Mouse (Mus musculus) midbrain, embryonic 15.5 days (tissue): ENCODE results near the gene Map4k5. TPM values are rescaled to one million over a fixed set of nuclear protein-coding genes. Genes with fewer than 3 reads are reported as not detected.

Experiments
- ATAC-seq: fragments of 200-750 bp; cut with Nextera tagmentation; replicated peaks from 2 replicates; pipeline ENCODE4 v1.8.0; 2017; ENCODE audit warnings: moderate TSS enrichment
- H3K27ac ChIP-seq: fragments of 300-500 bp; sonication (generic); 2 replicates; pipeline ENCODE4 v1.5.1; 2015; ENCODE audit warnings: mild to moderate bottlenecking, inconsistent platforms
- H3K27me3 ChIP-seq: fragments of 300-500 bp; sonication (generic); replicated peaks from 2 replicates; pipeline ENCODE4 v1.6.1; 2015; ENCODE audit warnings: inconsistent platforms
- H3K36me3 ChIP-seq: fragments of 300-500 bp; sonication (generic); replicated peaks from 2 replicates; pipeline ENCODE4 v1.6.1; 2015; ENCODE audit warnings: inconsistent platforms
- H3K4me1 ChIP-seq: fragments of 300-500 bp; sonication (generic); 2 replicates; pipeline ENCODE4 v1.6.1; 2015; ENCODE audit warnings: inconsistent platforms
- H3K4me2 ChIP-seq: fragments of 300-500 bp; sonication (generic); 2 replicates; pipeline ENCODE4 v1.6.1; 2015; ENCODE audit warnings: inconsistent platforms, mild to moderate bottlenecking, moderate library complexity
- H3K4me3 ChIP-seq: fragments of 300-500 bp; sonication (generic); 2 replicates; pipeline ENCODE4 v1.5.1; 2015; ENCODE audit warnings: mild to moderate bottlenecking, inconsistent platforms
- H3K9ac ChIP-seq: fragments of 300-500 bp; sonication (generic); 2 replicates; pipeline ENCODE4 v1.6.1; 2015; ENCODE audit warnings: mild to moderate bottlenecking, inconsistent platforms
- H3K9me3 ChIP-seq: fragments of 300-500 bp; sonication (generic); 2 replicates; pipeline ENCODE4 v1.6.1; 2016; ENCODE audit warnings: inconsistent platforms
- WGBS: fragments of 180-500 bp; shearing (Covaris S2); methylation state at CpG from one replicate; pipeline ENCODE4 v1.1.7; 2015; ENCODE audit warnings: mixed read lengths; 5-methylcytosine and 5-hydroxymethylcytosine counted together
- polyA plus RNA-seq: library from polyadenylated mRNA; unstranded; fragments of >200 nt; fragmentation: Nextera tagmentation; extraction: Ambion mirVana; gene quantifications from 2 replicates; pipeline ENCODE4 v1.2.1, GENCODE M21; 2015

Gene Map4k5
- polyA plus RNA-seq, 1 experiment from 2014 or later = 31.6 TPM

DNA sequence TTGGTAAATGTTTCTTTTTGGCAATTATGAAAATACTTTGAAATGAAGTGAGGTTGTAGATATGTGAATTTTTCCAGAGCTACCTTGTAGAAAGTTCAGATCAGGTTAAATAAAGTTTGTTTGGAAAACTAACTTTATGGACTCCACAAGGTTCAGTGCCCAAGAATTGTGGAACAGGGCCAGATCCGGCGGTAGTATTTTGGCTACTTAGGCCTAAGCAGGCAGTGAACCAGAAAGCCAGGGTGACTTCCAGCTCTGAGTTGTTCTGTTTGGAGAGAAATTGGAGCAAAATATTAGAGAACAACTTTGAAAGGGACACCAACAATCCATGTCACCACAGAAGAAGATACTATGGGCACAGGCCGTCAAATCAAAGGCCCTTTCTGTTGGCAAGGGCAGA, 96.7 kb downstream of the Map4k5 start:
- Histone ChIP-seq H3K27me3 (no peaks in the 10 kb centered on the region), H3K4me3 (no peak overlapping the region), H3K4me1 (peaks cover 3% of the 10 kb centered on the region), H3K9me3 (no peaks in the 10 kb centered on the region), H3K9ac (no peak overlapping the region), H3K4me2 (no peak overlapping the region), H3K36me3 (no peaks in the 10 kb centered on the region), H3K27ac (no peak overlapping the region)
- WGBS = 89% methylated on average over 3 of the region's 3 CpGs
- ATAC-seq = no peak

DNA sequence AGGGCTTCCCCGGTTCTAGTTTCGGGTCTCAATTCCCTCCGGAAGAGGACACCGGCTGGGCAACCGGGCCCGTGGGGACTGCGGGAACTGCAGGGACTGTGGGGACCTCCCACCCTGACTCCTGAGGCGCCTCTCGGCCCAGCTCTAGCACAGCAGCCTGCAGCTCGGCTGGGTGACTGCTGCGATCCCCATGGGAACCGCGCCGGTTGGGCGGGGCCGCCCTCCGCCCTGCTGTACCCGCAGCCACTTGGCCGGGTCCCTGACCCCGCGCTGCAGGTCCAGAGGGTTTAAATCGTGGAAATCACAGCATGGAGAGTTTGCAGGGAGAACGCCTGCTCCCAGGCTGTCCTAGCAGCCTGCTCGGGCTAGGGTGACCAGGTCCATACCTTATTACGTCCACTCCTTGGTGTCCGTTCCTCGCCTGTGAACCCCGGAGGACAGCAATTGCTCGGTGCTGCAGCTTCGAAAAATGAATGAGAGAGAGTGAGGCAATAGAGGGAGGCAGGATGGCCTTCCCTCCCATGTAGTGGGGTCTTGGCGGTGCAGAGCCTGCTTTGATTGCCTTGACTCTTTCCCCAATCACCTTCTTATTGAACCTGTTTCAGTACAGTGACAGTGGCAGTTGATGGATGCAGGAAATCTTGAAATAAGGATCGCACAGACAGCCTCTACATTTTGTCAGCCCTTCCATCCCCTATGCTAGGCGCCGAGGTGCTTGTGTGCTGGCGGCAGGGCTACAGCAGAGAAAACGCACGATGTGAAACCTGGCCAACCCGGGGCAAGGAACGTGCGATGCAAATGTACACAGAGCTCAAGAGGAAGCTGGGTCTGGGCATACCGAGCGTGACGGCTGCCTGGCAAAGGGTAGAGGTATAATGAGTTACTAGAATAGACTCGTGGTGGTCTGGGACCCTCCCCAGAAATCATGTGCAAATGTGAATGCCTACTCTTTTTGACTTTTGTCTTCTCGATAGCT, 102.2 kb downstream of the Map4k5 start, which contains the start of gene Cdkl1:
TSS of gene Cdkl1 (minus strand) at position 738 of the 976 bp plus-strand sequence.
- H3K4me2 ChIP-seq = peak within 1 kb of the TSS; percentile 89
- no peaks in the 10 kb centered on the region for H3K9me3 ChIP-seq
- no peaks in the 10 kb centered on the region for H3K27me3 ChIP-seq
- WGBS = 1% methylated on average over 45 of the region's 45 CpGs
- H3K27ac ChIP-seq = peak within 1 kb of the TSS; percentile 50
- H3K9ac ChIP-seq = peak within 1 kb of the TSS; percentile 66
- H3K36me3 ChIP-seq = no peaks in the 10 kb centered on the region
- H3K4me3 ChIP-seq = peak within 1 kb of the TSS; percentile 60
- H3K4me1 ChIP-seq = peaks cover 19% of the 10 kb centered on the region
- ATAC-seq = peak; percentile 86

DNA sequence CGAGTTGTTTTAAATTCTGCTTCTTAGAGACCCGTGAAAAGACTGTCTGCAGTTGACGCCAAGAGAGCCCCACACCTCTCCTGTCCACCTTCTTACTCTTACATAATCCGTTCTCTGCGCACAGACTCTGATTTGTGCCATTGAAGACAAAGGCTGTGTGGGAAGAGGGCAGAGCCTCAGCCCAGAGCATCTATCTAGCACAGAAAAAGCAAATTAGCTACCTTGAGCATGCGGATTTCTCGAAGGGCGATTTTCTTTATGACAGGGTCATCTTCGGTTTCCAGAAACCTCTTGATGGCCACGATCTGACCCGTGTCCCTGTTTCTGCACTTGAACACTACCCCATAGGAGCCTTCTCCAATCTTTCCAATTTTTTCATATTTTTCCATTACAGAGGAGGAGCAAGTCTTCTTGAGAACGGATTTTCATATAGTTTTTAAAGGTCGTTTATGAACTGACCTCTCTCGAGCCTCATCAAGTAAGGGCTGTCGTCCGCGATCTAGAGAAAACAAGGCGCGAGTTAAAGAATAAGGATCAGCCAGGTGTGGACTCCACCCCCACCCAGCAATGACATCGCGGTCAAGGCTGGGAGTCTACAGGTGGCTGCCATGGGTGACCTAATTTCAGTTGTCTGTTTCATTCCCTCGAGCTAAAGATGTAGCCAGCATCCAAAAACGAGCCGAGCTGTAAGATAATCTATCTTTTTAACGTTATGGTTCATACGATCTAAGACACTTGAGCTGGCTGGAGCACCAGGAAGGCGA, 103.1 kb downstream of the Map4k5 start:
- WGBS = 27% methylated on average over 27 of the region's 27 CpGs
- H3K9me3 ChIP-seq = no peaks in the 10 kb centered on the region
- H3K27ac ChIP-seq = peak overlapping the region; percentile 50; the same call in 1 of the 2 replicates
- H3K27me3 ChIP-seq = no peaks in the 10 kb centered on the region
- H3K9ac ChIP-seq = peak overlapping the region; percentile 66
- H3K4me1 ChIP-seq = peaks cover 19% of the 10 kb centered on the region
- ATAC-seq = peak; percentile 13
- H3K36me3 ChIP-seq = no peaks in the 10 kb centered on the region
- peak overlapping the region; percentile 60 for H3K4me3 ChIP-seq
- peak overlapping the region; percentile 89 for H3K4me2 ChIP-seq

GRCm38 (mm10) chr12:69788380-69788779, 104.6 kb downstream of the Map4k5 start:
- no peaks in the 10 kb centered on the region for H3K36me3 ChIP-seq
- peaks cover 19% of the 10 kb centered on the region for H3K4me1 ChIP-seq
- H3K27me3 ChIP-seq = no peaks in the 10 kb centered on the region
- no peak for ATAC-seq
- H3K9ac ChIP-seq = no peak overlapping the region
- 84% methylated on average over 5 of the region's 5 CpGs for WGBS
- no peak overlapping the region for H3K27ac ChIP-seq
- no peaks in the 10 kb centered on the region for H3K9me3 ChIP-seq
- no peak overlapping the region for H3K4me3 ChIP-seq
- no peak overlapping the region for H3K4me2 ChIP-seq

- Histone ChIP-seq H3K4me3 (no peak overlapping the region), H3K27me3 (no peaks in the 10 kb centered on the region), H3K9me3 (no peaks in the 10 kb centered on the region), H3K4me1 (peaks cover 7% of the 10 kb centered on the region), H3K4me2 (no peak overlapping the region), H3K27ac (no peak overlapping the region), H3K36me3 (no peaks in the 10 kb centered on the region), H3K9ac (no peak overlapping the region)
- no peak for ATAC-seq
- 90% methylated on average over 9 of the region's 9 CpGs for WGBS
Observed at GRCm38 (mm10) chr12:69785471-69785870, 107.5 kb downstream of the Map4k5 start.

DNA sequence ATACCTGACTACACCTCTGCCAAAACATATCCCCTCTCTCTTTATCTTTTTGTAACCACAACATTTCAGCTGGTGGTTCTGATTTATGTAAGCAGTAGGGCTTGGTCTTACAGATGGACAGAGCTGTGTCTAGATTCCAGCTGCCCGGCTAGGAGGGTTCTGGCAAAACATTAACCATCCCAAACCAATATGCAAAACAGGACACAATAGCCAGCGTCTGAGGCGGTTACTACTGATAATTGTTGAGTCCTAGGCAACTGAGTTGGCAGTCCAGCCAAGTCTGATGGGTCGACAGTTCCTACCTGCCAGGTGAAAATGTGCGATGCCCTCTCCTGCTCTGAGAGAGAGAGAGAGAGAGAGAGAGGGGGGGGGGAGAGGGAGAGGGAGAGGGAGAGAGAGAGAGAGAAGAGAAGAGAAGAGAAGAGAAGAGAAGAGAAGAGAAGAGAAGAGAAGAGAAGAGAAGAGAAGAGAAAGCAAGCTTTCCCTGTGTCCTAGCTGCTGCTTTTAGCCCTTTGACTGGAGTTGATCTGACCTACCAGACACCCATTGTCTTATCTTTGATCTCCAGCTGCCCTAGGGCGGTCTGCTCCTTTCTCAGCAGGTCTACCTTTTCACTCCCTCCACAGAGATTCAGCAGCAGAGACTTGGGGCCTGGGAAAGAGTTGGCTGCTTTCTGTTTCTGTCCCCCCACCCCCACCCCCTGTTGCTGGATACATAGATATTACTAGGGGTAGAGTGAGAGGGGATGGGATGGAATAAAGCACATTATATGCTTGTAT, 109.6 kb downstream of the Map4k5 start:
- 64% methylated on average over 6 of the region's 6 CpGs for WGBS
- no peak for ATAC-seq
- Histone ChIP-seq H3K4me1 (no peaks in the 10 kb centered on the region), H3K4me3 (no peak overlapping the region), H3K9me3 (no peaks in the 10 kb centered on the region), H3K27me3 (no peaks in the 10 kb centered on the region), H3K4me2 (no peak overlapping the region), H3K27ac (no peak overlapping the region), H3K36me3 (no peaks in the 10 kb centered on the region), H3K9ac (no peak overlapping the region)

- no peak for ATAC-seq
- Histone ChIP-seq H3K27ac (no peak overlapping the region), H3K4me3 (no peak overlapping the region), H3K36me3 (no peaks in the 10 kb centered on the region), H3K9me3 (no peaks in the 10 kb centered on the region), H3K4me1 (no peaks in the 10 kb centered on the region), H3K9ac (no peak overlapping the region), H3K4me2 (no peak overlapping the region), H3K27me3 (no peaks in the 10 kb centered on the region)
- WGBS = 84% methylated on average over 10 of the region's 10 CpGs
Observed at GRCm38 (mm10) chr12:69781935-69782650, 110.9 kb downstream of the Map4k5 start.

GRCm38 (mm10) chr12:69781480-69781879, 111.5 kb downstream of the Map4k5 start:
- WGBS = 72% methylated on average over 8 of the region's 8 CpGs
- Histone ChIP-seq H3K9ac (no peak overlapping the region), H3K27me3 (no peaks in the 10 kb centered on the region), H3K4me3 (no peak overlapping the region), H3K4me2 (no peak overlapping the region), H3K36me3 (no peaks in the 10 kb centered on the region), H3K27ac (no peak overlapping the region), H3K4me1 (no peaks in the 10 kb centered on the region), H3K9me3 (no peaks in the 10 kb centered on the region)
- no peak for ATAC-seq

DNA sequence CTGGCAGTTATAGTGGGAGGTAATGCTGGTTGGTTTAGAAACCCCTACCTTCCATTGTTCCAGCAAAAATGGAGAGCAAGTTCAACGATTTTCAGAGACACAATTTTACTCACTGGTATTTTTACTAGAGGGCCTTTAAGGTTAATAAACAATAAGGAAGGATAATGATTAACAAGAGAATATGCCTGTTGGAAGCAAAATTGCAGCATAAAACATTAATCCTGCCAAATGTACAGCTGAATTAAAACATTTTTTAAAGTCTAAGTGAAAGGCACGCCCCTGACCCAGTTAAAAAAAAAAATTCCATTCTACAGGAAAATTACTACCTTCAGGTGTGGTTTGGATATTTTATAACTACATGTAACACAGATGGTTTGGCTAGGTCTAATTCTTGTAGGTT, 115.0 kb downstream of the Map4k5 start:
- Histone ChIP-seq H3K4me1 (no peaks in the 10 kb centered on the region), H3K27ac (no peak overlapping the region), H3K4me3 (no peak overlapping the region), H3K4me2 (no peak overlapping the region), H3K9me3 (no peaks in the 10 kb centered on the region), H3K9ac (no peak overlapping the region), H3K36me3 (no peaks in the 10 kb centered on the region), H3K27me3 (no peaks in the 10 kb centered on the region)
- 85% methylated on average over 2 of the region's 2 CpGs for WGBS
- ATAC-seq = no peak

GRCm38 (mm10) chr12:69777341-69777730, 115.7 kb downstream of the Map4k5 start:
- Histone ChIP-seq H3K27ac (no peak overlapping the region), H3K4me2 (no peak overlapping the region), H3K27me3 (no peaks in the 10 kb centered on the region), H3K9ac (no peak overlapping the region), H3K9me3 (no peaks in the 10 kb centered on the region), H3K36me3 (no peaks in the 10 kb centered on the region), H3K4me1 (no peaks in the 10 kb centered on the region), H3K4me3 (no peak overlapping the region)
- WGBS = 89% methylated on average over 6 of the region's 6 CpGs
- no peak for ATAC-seq

GRCm38 (mm10) chr12:69776607-69777340, 116.2 kb downstream of the Map4k5 start:
- Histone ChIP-seq H3K27ac (no peak overlapping the region), H3K4me3 (no peak overlapping the region), H3K36me3 (no peaks in the 10 kb centered on the region), H3K4me1 (no peaks in the 10 kb centered on the region), H3K9me3 (no peaks in the 10 kb centered on the region), H3K27me3 (no peaks in the 10 kb centered on the region), H3K9ac (no peak overlapping the region), H3K4me2 (no peak overlapping the region)
- ATAC-seq = no peak
- WGBS = 74% methylated on average over 11 of the region's 11 CpGs
